Mouse (Mus musculus) kidney, postnatal 25 days (tissue): ENCODE data around the gene Gm21887.
A peak's percentile ranks its signal among the peaks of the same experiment; 100 is the strongest.
"Not testable (repeated sequence)": the region's sequence is repeated elsewhere in the genome, so short reads cannot be mapped to it uniquely, and the experiment has no call there.

Experiments used
- DNase-seq, 2 experiments: peaks; one replicate each; pipeline ENCODE4 v3.0.0; 2021; ENCODE audit warnings: mixed read lengths in 2 of 2

Gene Gm21887

DNA sequence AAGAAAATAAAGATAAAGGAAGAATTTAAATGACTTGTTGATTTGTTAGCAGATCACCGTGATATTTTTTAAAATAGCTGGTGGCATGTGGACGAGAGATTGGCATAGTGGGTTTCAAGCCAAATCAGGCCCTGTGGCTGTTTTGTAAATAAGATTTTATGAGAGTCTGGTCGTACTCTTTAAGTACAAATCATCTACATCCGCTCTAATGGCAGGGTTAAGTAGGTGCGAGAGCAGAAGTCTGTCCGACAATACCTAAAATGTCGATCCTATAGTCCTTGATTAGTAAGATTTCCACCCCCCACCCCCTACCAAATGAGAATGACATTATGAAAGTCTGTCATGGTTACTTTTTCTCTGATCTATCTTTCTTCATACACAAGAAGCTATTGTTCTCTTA, 25.1 kb upstream of the Gm21887 start:
- not testable (repeated sequence) for DNase-seq

DNA sequence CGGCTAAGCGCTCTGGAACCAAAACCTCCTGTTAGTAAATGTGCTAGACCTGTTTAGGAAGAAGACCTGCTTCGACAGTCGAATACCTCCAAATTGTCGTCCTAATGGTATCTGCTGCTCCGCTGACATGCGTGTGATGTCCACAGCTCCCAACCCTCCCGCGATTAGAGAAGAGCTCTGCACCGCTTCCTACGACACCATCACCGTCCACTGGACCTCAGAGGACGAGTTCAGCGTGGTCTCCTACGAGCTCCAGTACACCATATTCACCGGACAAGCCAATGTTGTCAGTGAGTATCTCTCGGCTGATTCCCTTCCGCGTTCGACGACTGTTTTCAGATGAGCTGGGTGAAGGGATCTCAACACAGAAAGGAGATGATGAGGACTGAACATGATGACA, 24.6 kb upstream of the Gm21887 start:
- DNase-seq: peak in 1 of 2 experiments; percentile 68

GRCm38 (mm10) chrX:169985796-169986195, 23.7 kb upstream of the Gm21887 start:
- DNase-seq: peak in 1 of 2 experiments; percentile 79

- DNase-seq: peak; percentile 77 to 92
Observed at GRCm38 (mm10) chrX:169986519-169987367, 22.7 kb upstream of the Gm21887 start.

GRCm38 (mm10) chrX:169987368-169987837, 22.1 kb upstream of the Gm21887 start:
- DNase-seq: peak in 1 of 2 experiments; percentile 84

DNA sequence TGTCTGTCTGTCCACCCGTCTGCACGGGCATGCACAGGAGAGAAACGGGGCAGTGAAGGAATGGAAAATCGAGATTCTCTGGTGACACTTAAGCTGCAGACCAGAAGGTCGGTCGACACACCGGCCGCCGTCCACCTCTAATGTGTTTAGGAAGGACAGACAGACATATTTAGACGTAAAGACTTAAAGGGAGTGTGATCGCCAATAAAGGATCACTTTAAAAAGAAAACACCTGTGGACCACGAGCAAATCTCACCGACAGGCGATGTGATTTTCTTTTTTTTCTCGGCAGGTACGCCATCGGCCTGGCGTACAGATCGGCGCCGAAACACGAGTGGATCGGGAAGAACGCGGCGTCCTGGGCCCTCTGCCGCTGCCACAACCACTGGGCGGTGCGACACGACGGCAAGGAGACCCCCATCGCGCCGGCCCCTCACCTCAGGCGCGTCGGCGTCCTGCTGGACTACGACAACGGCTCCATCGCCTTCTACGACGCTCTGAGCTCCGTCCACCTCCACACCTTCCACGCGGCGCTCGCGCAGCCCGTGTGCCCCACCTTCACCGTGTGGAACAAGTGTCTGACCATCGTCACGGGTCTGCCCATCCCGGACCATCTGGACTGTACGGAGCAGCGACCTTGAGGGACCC, 20.8 kb upstream of the Gm21887 start:
- peak in 1 of 2 experiments; percentile 85 for DNase-seq

DNA sequence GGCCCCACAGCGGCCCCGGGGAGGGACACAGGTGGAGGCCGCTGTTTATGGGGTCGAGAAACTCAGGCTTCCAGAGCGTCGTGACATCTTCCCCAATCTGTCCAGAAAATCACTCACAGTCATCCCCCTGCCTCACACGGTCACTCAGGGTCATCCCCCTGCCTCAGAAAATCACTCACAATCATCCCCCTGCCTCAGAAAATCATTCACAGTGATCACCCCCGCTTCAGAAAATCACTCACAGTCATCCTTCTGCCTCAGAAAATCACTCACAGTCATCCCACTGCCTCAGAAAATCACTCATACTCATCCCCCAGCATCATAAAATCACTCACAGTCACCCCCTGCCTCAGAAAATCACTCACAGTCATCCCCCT, 20.3 kb upstream of the Gm21887 start:
- DNase-seq: not testable (repeated sequence)

DNA sequence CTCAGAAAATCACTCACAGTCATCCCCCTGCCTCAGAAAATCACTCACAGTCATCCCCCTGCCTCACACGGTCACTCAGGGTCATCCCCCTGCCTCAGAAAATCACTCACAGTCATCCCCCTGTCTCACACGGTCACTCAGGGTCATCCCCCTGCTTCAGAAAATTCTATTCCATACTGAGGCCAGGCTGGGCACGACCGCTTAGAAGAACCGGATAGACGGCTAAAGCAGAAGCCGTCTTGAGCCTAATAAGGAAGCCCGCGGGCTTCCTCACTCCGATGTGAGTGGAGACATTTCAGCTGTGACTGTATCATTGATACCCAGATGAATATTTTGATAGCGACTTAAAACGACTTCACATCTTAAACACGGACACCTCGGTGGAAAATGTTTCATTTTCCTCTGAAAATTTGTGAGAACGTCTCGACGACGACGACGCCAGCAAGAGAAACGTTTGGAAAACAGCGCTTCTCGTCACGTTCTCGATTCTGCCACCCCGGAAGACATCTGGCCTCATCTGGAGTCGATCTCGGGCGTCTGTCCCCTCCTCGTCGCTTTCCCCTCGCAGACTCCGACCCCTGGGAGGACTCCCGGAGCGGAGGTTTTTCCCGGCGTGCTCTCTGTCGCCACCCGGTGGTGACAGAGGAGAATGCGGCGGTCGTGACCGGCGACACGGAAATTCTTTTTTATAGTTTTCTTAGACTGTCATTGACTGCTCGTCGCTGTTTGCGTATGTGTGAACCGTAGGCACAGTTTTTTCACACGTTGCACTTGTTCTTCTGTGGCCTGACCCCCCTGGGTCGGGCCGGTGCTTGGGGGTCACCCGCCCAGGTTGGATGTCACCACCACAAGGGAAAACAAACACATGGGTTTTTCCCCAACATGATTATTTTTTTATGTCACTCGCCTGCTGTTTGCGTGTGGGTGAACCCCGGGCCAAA, 19.5 kb upstream of the Gm21887 start:
- peak; percentile 64 to 83 for DNase-seq

- peak; percentile 98 to 100 for DNase-seq
Observed at GRCm38 (mm10) chrX:169991128-169991873, 18.2 kb upstream of the Gm21887 start.

- peak in 1 of 2 experiments; percentile 71 for DNase-seq
Observed at GRCm38 (mm10) chrX:169992086-169992930, 17.2 kb upstream of the Gm21887 start.

- DNase-seq: peak in 1 of 2 experiments; percentile 73
Observed at GRCm38 (mm10) chrX:169992951-169993547, 16.4 kb upstream of the Gm21887 start.

- peak in 1 of 2 experiments; percentile 89 for DNase-seq
Observed at GRCm38 (mm10) chrX:169994011-169994865, 15.2 kb upstream of the Gm21887 start.

- DNase-seq: peak in 1 of 2 experiments; percentile 47
Observed at GRCm38 (mm10) chrX:169994866-169995711, 14.4 kb upstream of the Gm21887 start.

- peak in 1 of 2 experiments; percentile 69 for DNase-seq
Observed at GRCm38 (mm10) chrX:169995909-169996521, 13.4 kb upstream of the Gm21887 start.

- DNase-seq: peak; percentile 80 to 91
Observed at GRCm38 (mm10) chrX:169996926-169997325, 12.5 kb upstream of the Gm21887 start.

DNA sequence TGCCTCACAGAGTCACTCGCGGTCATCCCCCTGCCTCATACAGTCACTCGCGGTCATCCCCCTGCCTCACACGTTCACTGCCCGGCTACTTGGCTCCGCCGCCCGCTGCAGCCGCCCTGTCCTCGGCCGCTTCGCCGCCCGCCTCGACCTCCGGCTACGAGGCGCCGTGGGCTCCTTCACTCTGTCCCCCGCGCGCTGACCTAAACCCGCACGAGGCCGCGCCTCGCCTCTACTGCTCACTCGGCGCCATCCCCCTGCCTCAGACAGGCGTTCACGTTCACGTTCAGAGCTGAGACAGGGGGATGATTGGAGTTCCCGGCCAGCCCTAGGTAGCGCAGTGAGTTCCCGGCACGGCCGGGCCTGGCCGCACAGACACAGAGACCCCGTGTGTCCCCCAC, 12.0 kb upstream of the Gm21887 start:
- DNase-seq: peak in 1 of 2 experiments; percentile 68

GRCm38 (mm10) chrX:169997854-169998456, 11.5 kb upstream of the Gm21887 start:
- peak; percentile 100 for DNase-seq
